Mouse (Mus musculus) spleen, postnatal 4 days (tissue): ENCODE measurements around the gene 4930486L24Rik.
"Not testable (repeated sequence)": the region's sequence is repeated elsewhere in the genome, so short reads cannot be mapped to it uniquely, and the experiment has no call there.

Experiments
- DNase-seq, 2 experiments: peaks; one replicate each; pipeline ENCODE4 v3.0.0; 2022; ENCODE audit warnings: low spot score in 2 of 2

The 4930486L24Rik gene

GRCm38 (mm10) chr13:60864281-60864680 lies at the start of gene 4930486L24Rik:
4930486L24Rik (minus strand) TSS chr13:60864475.
- no peak for DNase-seq

- DNase-seq, result not testable (repeated sequence)
Observed at GRCm38 (mm10) chr13:60904780-60905179, 40.5 kb upstream of the 4930486L24Rik start, which contains the start of gene Tpbpb. Tpbpb (minus strand) TSS chr13:60904880.

GRCm38 (mm10) chr13:60897328-60897727 lies 33.1 kb upstream of the 4930486L24Rik start, which contains the start of gene Ctla2b:
Ctla2b (minus strand) TSS chr13:60897447.
- DNase-seq, result no peak

GRCm38 (mm10) chr13:60896794-60897193 lies 32.5 kb upstream of the 4930486L24Rik start, which contains the start of gene Gm49392:
Gm49392 (minus strand) TSS chr13:60896894.
- DNase-seq, result not testable (repeated sequence)

GRCm38 (mm10) chr13:60895406-60896160 lies 31.3 kb upstream of the 4930486L24Rik start:
- no peak for DNase-seq

- no peak for DNase-seq
Observed at GRCm38 (mm10) chr13:60892301-60892700, 28.0 kb upstream of the 4930486L24Rik start.

- DNase-seq, result no peak
Observed at GRCm38 (mm10) chr13:60848241-60849120, 15.8 kb downstream of the 4930486L24Rik start.

GRCm38 (mm10) chr13:60843153-60843552 lies 21.1 kb downstream of the 4930486L24Rik start:
- DNase-seq, result no peak

DNA sequence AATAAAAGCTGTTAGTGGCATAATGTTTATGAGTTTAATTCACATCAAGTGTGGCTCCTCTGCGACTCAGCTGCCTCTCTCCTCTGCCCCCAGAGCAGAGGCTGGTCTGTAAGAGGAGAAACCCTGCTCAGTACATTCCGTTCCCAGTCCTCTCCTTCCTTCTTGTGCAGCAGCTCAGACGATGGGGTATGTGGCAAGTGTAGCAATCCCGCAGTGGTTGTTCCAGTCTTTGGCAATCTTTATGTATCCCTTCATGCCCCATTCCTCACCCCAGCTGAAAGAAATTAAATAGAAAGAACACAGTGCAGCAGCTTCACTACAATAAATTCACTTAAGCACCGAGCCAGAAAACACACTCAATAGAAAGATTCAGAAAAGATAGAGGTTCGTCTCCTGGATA lies 21.6 kb downstream of the 4930486L24Rik start:
- no peak for DNase-seq

- no peak for DNase-seq
Observed at GRCm38 (mm10) chr13:60839353-60839902, 24.8 kb downstream of the 4930486L24Rik start.

DNA sequence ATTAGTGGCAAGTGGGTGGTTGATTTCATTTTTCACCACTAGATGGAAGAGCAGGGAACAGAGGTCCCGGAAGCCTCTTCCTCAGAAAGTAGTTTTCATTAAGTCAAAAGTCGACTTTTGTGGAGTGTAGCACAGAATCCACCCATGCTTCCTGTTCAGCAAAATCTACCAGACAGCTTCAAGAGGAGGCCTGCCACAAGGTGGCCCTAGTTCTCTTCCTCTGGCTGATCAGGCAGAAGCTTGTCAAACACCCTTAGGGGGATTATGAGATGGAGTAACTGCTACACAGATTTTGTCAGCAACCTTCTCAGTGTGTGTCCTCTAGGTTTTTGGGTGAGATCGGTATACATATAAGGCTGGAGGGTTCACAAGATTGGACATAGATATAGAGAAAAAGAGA lies 38.2 kb downstream of the 4930486L24Rik start:
- no peak for DNase-seq

DNA sequence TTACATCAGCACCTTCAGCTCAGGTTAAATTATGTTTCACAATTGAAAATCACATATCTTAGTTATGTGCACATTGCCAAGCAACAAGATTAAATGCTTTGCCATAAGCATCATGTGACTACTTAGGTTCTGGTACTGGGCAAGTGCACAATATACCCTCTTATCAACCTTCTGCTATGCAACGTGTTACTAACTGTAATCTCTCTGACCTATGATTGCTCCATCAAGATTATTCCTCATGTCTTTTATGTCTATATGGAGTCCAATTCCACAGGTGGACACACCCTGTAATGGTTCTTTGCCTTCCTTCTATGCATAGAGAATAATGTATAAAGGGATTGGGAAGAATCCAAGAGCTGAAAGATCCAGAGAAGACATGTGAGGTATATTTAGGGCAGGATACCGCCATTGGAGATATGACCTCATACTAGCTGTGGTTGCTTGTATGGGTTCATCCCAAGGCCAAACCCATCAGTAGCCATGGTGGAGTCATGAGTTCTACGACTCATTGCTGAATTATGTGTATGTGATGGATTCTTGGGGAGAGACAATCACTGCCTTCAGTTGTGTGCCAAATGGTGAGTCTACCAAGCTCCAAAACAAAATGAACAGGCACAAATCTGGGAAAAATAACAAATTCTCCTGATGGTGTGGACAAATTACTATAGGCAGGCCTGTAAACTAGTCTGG lies 43.6 kb downstream of the 4930486L24Rik start:
- DNase-seq, result no peak

DNA sequence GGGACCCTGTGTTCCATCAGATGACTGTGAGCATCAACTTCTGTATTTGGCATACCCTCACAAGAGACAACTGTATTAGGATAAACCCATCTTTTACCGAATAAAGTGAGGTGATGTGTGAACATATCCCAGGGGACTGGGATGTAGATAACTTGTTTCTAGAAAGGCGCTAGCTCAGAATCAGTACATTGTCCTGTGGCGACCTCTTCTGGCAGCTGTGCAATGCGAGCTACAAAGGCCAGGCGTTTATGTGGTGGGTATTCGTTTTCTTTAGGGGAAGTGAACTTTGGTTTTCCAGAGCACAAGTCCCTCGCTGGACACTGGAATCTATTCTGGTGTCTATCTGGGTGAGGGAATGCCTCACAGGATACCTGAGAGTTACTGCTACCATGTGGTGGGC lies 44.8 kb downstream of the 4930486L24Rik start:
- no peak for DNase-seq

DNA sequence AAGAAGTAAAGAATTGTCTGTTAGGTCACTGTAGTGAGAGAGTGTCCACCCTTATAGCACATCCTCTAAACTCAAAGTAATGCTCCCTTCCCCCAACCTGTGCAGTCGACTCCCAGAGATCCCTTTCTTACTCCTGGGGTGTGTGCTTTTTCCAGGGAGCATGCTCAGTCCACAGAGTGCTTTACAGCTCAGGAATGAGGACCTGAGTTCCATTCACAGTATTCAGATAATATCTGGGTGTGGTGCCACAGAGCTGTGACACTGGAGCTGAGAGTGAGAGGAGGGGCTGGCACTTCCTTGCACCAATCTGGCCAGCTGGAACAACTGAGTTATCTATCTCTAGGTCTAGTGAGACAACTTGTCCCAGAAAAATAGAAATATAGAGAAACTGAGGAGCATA lies 50.6 kb downstream of the 4930486L24Rik start:
- no peak for DNase-seq

DNA sequence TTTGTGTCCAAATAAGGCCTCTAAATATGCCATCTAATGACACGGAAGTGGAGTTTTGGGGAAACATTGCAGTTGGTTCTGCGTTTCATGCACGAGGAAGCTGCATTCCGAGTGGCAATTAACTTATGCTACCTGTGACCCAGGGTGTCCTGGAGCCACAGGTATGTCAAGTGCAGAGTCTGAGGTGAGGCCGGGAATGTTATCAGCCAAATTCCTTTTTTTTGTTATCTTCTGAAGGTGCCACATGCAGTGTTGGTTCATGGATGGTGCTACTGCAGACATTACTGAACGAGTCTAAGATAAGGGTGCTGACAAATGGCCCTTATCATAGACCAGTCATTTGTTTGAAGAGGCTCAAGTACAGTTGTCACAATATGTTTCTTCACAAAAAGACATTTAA lies 51.5 kb downstream of the 4930486L24Rik start:
- DNase-seq, result no peak

- DNase-seq, result no peak
Observed at GRCm38 (mm10) chr13:60809690-60810089, 54.6 kb downstream of the 4930486L24Rik start.

GRCm38 (mm10) chr13:60802749-60803148 lies 61.5 kb downstream of the 4930486L24Rik start, which contains the start of gene Ctsll3:
Ctsll3 (minus strand) TSS chr13:60802849.
- DNase-seq, result no peak
